In the genomic region with DNA sequence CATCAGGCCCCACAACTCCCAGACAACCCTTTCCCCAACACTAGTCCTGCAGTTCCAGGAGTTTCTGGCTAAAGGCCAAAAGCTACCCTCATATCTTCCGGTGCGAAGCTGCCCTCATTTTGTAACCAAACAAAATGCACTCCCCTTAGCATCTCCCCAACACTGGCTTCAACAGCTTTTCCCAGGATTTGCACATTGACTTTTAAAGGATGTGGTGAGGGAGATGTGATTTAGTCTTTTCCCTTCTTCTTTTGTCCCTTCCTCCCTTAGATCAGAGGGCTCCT, we compare ENCODE assay signal across 8 mouse cellular contexts. TPM values are rescaled to one million over a fixed set of nuclear protein-coding genes. Genes with fewer than 3 reads are reported as not detected.
A peak's percentile ranks its signal among the peaks of the same experiment; 100 is the strongest.
DNase-seq lines count a peak whose midpoint lies in the region; ATAC-seq and TF ChIP-seq lines count a peak whose summit lies in the region.

No protein-coding gene starts in this region.

- TF ChIP-seq POLR2A in myocyte (IDR thresholded peaks at IDR 0.05; ENCODE audit: insufficient read length, low read depth) = no peak

- H3K4me1 ChIP-seq in heart, embryonic 14.5 days (ENCODE audit: control insufficient read depth in 2 of 2, insufficient read depth in 2 of 2, low read length in 2 of 2) = peaks cover 20 to 39% of the 10 kb centered on the region in 2 experiments
- peaks cover 21% of the 10 kb centered on the region for H3K4me1 ChIP-seq in embryonic facial prominence, embryonic 14.5 days (ENCODE audit: control insufficient read depth, insufficient read depth, low read length)
- H3K4me1 ChIP-seq in intestine, embryonic 14.5 days (replicated peaks; ENCODE audit: control insufficient read depth, insufficient read depth, low read length) = peaks cover 28% of the 10 kb centered on the region

- no peak overlapping the region for H3K27ac ChIP-seq in heart, embryonic 14.5 days (replicated peaks in 1 of 2; ENCODE audit: control insufficient read depth in 1 of 2, insufficient read depth in 1 of 2, low read depth in 2 of 2, low read length in 2 of 2)
- H3K27ac ChIP-seq in embryonic facial prominence, embryonic 14.5 days (replicated peaks; ENCODE audit: low read depth, low read length) = 0 out of 2 replicates have a peak overlapping the region, but pooled peaks have one; percentile 4
- H3K27ac ChIP-seq in intestine, embryonic 14.5 days (ENCODE audit: low read depth) = no peak overlapping the region

- ATAC-seq in heart, embryonic 14.5 days (ENCODE audit: insufficient number of reproducible peaks, insufficient read depth, low FRiP score, low read depth) = no peak
- ATAC-seq in embryonic facial prominence, embryonic 14.5 days (ENCODE audit: low read depth) = no peak
- no peak for ATAC-seq in intestine, embryonic 14.5 days (replicated peaks; ENCODE audit: low FRiP score, low TSS enrichment, low read depth)
- ATAC-seq in activated CD4-positive, CD25-positive, alpha-beta regulatory T cell, adult 4 months = no peak

- peak overlapping the region; percentile 98 for H3K4me2 ChIP-seq in heart, embryonic 14.5 days (ENCODE audit: low read length)
- H3K4me2 ChIP-seq in embryonic facial prominence, embryonic 14.5 days (ENCODE audit: low read depth, low read length) = peak overlapping the region; percentile 84
- peak overlapping the region; percentile 71 for H3K4me2 ChIP-seq in intestine, embryonic 14.5 days (ENCODE audit: low read length)
- H3K4me2 ChIP-seq in myocyte (ENCODE audit: low read depth) = peak overlapping the region; percentile 97

- H3K9me3 ChIP-seq in heart, embryonic 14.5 days (ENCODE audit: control insufficient read depth, low read length) = no peaks in the 10 kb centered on the region
- no peaks in the 10 kb centered on the region for H3K9me3 ChIP-seq in embryonic facial prominence, embryonic 14.5 days (ENCODE audit: control insufficient read depth, low read length)
- H3K9me3 ChIP-seq in intestine, embryonic 14.5 days (ENCODE audit: control insufficient read depth, low read length) = no peaks in the 10 kb centered on the region

- no peaks in the 10 kb centered on the region; the same call in 1 of the 2 replicates for H3K27me3 ChIP-seq in heart, embryonic 14.5 days (ENCODE audit: control insufficient read depth, insufficient read depth, low read length)
- H3K27me3 ChIP-seq in embryonic facial prominence, embryonic 14.5 days (replicated peaks; ENCODE audit: control insufficient read depth, insufficient read depth, low read length) = no peaks in the 10 kb centered on the region
- H3K27me3 ChIP-seq in intestine, embryonic 14.5 days (replicated peaks; ENCODE audit: control insufficient read depth, insufficient read depth, low read length) = no peaks in the 10 kb centered on the region
- no peaks in the 10 kb centered on the region for H3K27me3 ChIP-seq in myocyte (ENCODE audit: control insufficient read depth, insufficient read depth, insufficient read length)

- H3K36me3 ChIP-seq in heart, embryonic 14.5 days (ENCODE audit: control insufficient read depth, insufficient read depth, low read length) = peaks cover 6% of the 10 kb centered on the region; the same call in 1 of the 2 replicates
- peaks cover 27% of the 10 kb centered on the region for H3K36me3 ChIP-seq in embryonic facial prominence, embryonic 14.5 days (ENCODE audit: control insufficient read depth, insufficient read depth, low read length)
- peaks cover 14% of the 10 kb centered on the region for H3K36me3 ChIP-seq in intestine, embryonic 14.5 days (ENCODE audit: control insufficient read depth, insufficient read depth, low read length)
- H3K36me3 ChIP-seq in myocyte (ENCODE audit: control insufficient read depth, insufficient read depth) = no peaks in the 10 kb centered on the region

- DNase-seq in heart, adult 9 months (ENCODE audit: low spot score in 2 of 2) = no peak
- DNase-seq in embryonic facial prominence, embryonic 14.5 days (ENCODE audit: low spot score) = no peak
- DNase-seq in intestine, embryonic 14.5 days (ENCODE audit: low spot score) = no peak
- no peak for DNase-seq in embryo, embryonic 10 days (ENCODE audit: low spot score)
- DNase-seq in thymus, postnatal 4 days = no peak

- 28% methylated on average over 2 of the region's 2 CpGs for WGBS in heart, embryonic 14.5 days
- WGBS in embryonic facial prominence, embryonic 14.5 days = 41% methylated on average over 2 of the region's 2 CpGs
- WGBS in intestine, embryonic 14.5 days = 45% methylated on average over 2 of the region's 2 CpGs

- H3K4me3 ChIP-seq in heart, embryonic 14.5 days (ENCODE audit: control insufficient read depth in 1 of 2, insufficient read depth in 1 of 2, low read depth in 1 of 2, low read length in 2 of 2) = no peak overlapping the region
- H3K4me3 ChIP-seq in embryonic facial prominence, embryonic 14.5 days (ENCODE audit: low read depth, low read length) = peak overlapping the region; percentile 63
- no peak overlapping the region for H3K4me3 ChIP-seq in intestine, embryonic 14.5 days (ENCODE audit: low read depth, low read length)
- peak overlapping the region; percentile 83 for H3K4me3 ChIP-seq in myocyte

- H3K79me2 ChIP-seq in myocyte (ENCODE audit: control insufficient read depth, insufficient read depth) = no peaks in the 10 kb centered on the region

- H3ac ChIP-seq in myocyte (ENCODE audit: control insufficient read depth, insufficient read length) = no peak overlapping the region

- no peak overlapping the region for H3K9ac ChIP-seq in heart, embryonic 14.5 days (ENCODE audit: low read length)
- H3K9ac ChIP-seq in embryonic facial prominence, embryonic 14.5 days (ENCODE audit: low read depth, low read length) = peak overlapping the region; percentile 70
- H3K9ac ChIP-seq in intestine, embryonic 14.5 days (ENCODE audit: low read length) = no peak overlapping the region

TF ChIP-seq in myocyte, 11 proteins besides CTCF, POLR2A, EP300 and RAD21:
- TF ChIP-seq MAX (IDR thresholded peaks at IDR 0.05; ENCODE audit: low read depth) (no peak), MYOD1 (IDR thresholded peaks at IDR 0.05; ENCODE audit: control insufficient read depth in 1 of 3, insufficient read length in 2 of 3, low read depth in 2 of 3) (no peak), MYOG (IDR thresholded peaks at IDR 0.05; ENCODE audit: control insufficient read depth in 1 of 3, insufficient read depth in 1 of 3, insufficient read length in 2 of 3, low read depth in 2 of 3) (no peak), POLR2AphosphoS2 (IDR thresholded peaks at IDR 0.05; ENCODE audit: insufficient read length, low read depth) (no peak), REST (IDR thresholded peaks at IDR 0.05; ENCODE audit: insufficient read depth, insufficient read length) (no peak)

RNA-seq across cellular contexts. Expression of gene Sema6c, which starts 2.0 kb away (rescaled TPM):
- polyA plus RNA-seq in heart, embryonic 14.5 days (2014; fragmentation: Nextera tagmentation; extraction: Ambion mirVana) = 3.2 and 5.8 TPM in 2 replicates
- polyA plus RNA-seq in embryonic facial prominence, embryonic 14.5 days (2014; fragmentation: Nextera tagmentation; extraction: Ambion mirVana) = 14.4 and 16.6 TPM in 2 replicates
- 4.8 and 5.3 TPM in 2 replicates for polyA plus RNA-seq in intestine, embryonic 14.5 days (2014; fragmentation: Nextera tagmentation; extraction: Ambion mirVana)
- 29.0 TPM for polyA plus RNA-seq in myocyte (2012; fragmentation: generic; extraction: Trizol)
- polyA plus RNA-seq in activated CD4-positive, CD25-positive, alpha-beta regulatory T cell, adult 4 months (2017; shearing (Covaris generic)) = not detected

RNA-seq across cellular contexts. Expression of gene Tnfaip8l2, which starts 20.1 kb away (rescaled TPM):
- 2.6 and 3.3 TPM in 2 replicates for polyA plus RNA-seq in heart, embryonic 14.5 days (2014; fragmentation: Nextera tagmentation; extraction: Ambion mirVana)
- polyA plus RNA-seq in embryonic facial prominence, embryonic 14.5 days (2014; fragmentation: Nextera tagmentation; extraction: Ambion mirVana) = 5.8 and 6.4 TPM in 2 replicates
- polyA plus RNA-seq in intestine, embryonic 14.5 days (2014; fragmentation: Nextera tagmentation; extraction: Ambion mirVana) = 3.2 TPM in 2 replicates
- 0.22 TPM for polyA plus RNA-seq in myocyte (2012; fragmentation: generic; extraction: Trizol)
- 100 to 1,000 TPM; 216 to 232 TPM for polyA plus RNA-seq in activated CD4-positive, CD25-positive, alpha-beta regulatory T cell, adult 4 months (2017; shearing (Covaris generic))

RNA-seq across cellular contexts. Expression of gene Lysmd1, which starts 28.4 kb away (rescaled TPM):
- polyA plus RNA-seq in heart, embryonic 14.5 days (2014; fragmentation: Nextera tagmentation; extraction: Ambion mirVana) = 8.1 and 8.4 TPM in 2 replicates
- 12.0 and 13.2 TPM in 2 replicates for polyA plus RNA-seq in embryonic facial prominence, embryonic 14.5 days (2014; fragmentation: Nextera tagmentation; extraction: Ambion mirVana)
- polyA plus RNA-seq in intestine, embryonic 14.5 days (2014; fragmentation: Nextera tagmentation; extraction: Ambion mirVana) = 8.0 and 10.1 TPM in 2 replicates
- 7.0 TPM for polyA plus RNA-seq in myocyte (2012; fragmentation: generic; extraction: Trizol)
- 10 to 100 TPM; 21.1 to 22.9 TPM for polyA plus RNA-seq in activated CD4-positive, CD25-positive, alpha-beta regulatory T cell, adult 4 months (2017; shearing (Covaris generic))

RNA-seq across cellular contexts. Expression of gene Scnm1, which starts 28.5 kb away (rescaled TPM):
- 58.5 and 58.7 TPM in 2 replicates for polyA plus RNA-seq in heart, embryonic 14.5 days (2014; fragmentation: Nextera tagmentation; extraction: Ambion mirVana)
- 58.3 and 62.2 TPM in 2 replicates for polyA plus RNA-seq in embryonic facial prominence, embryonic 14.5 days (2014; fragmentation: Nextera tagmentation; extraction: Ambion mirVana)
- 70.3 and 72.9 TPM in 2 replicates for polyA plus RNA-seq in intestine, embryonic 14.5 days (2014; fragmentation: Nextera tagmentation; extraction: Ambion mirVana)
- polyA plus RNA-seq in myocyte (2012; fragmentation: generic; extraction: Trizol) = 30.6 TPM
- polyA plus RNA-seq in activated CD4-positive, CD25-positive, alpha-beta regulatory T cell, adult 4 months (2017; shearing (Covaris generic)) = 10 to 100 TPM; 67.2 to 99.2 TPM

RNA-seq across cellular contexts. Expression of gene Tmod4, which starts 38.0 kb away (rescaled TPM):
- 1.6 and 2.2 TPM in 2 replicates for polyA plus RNA-seq in heart, embryonic 14.5 days (2014; fragmentation: Nextera tagmentation; extraction: Ambion mirVana)
- polyA plus RNA-seq in embryonic facial prominence, embryonic 14.5 days (2014; fragmentation: Nextera tagmentation; extraction: Ambion mirVana) = 6.4 and 9.7 TPM in 2 replicates
- 0.91 and 1.7 TPM in 2 replicates for polyA plus RNA-seq in intestine, embryonic 14.5 days (2014; fragmentation: Nextera tagmentation; extraction: Ambion mirVana)
- polyA plus RNA-seq in myocyte (2012; fragmentation: generic; extraction: Trizol) = 2.5 TPM
- 1 to 10 TPM; 2.5 to 3.7 TPM for polyA plus RNA-seq in activated CD4-positive, CD25-positive, alpha-beta regulatory T cell, adult 4 months (2017; shearing (Covaris generic))

Comparison
In these comparisons a context has a peak if more than half of its experiments do, and no peak if none do; other contexts are left out.
1. H3K4me3 ChIP-seq: peak in embryonic facial prominence, embryonic 14.5 days (single experiment) and myocyte (single experiment); none in heart, embryonic 14.5 days (0 of 2) and intestine, embryonic 14.5 days (single experiment).
2. RNA of gene Tnfaip8l2, which starts 20.1 kb away (polyA plus RNA-seq): 216 to 232 TPM in activated CD4-positive, CD25-positive, alpha-beta regulatory T cell, adult 4 months; 5.8 to 6.4 TPM in embryonic facial prominence, embryonic 14.5 days, 3.2 TPM in intestine, embryonic 14.5 days, 2.6 to 3.3 TPM in heart, embryonic 14.5 days and 0.22 TPM in myocyte (single experiment); every median in the first group is over 10 times any median in the second.
3. Peak in every context shown above with its lines, with median percentiles within 50 percentile points of each other: H3K4me2 ChIP-seq.